In the genomic region with DNA sequence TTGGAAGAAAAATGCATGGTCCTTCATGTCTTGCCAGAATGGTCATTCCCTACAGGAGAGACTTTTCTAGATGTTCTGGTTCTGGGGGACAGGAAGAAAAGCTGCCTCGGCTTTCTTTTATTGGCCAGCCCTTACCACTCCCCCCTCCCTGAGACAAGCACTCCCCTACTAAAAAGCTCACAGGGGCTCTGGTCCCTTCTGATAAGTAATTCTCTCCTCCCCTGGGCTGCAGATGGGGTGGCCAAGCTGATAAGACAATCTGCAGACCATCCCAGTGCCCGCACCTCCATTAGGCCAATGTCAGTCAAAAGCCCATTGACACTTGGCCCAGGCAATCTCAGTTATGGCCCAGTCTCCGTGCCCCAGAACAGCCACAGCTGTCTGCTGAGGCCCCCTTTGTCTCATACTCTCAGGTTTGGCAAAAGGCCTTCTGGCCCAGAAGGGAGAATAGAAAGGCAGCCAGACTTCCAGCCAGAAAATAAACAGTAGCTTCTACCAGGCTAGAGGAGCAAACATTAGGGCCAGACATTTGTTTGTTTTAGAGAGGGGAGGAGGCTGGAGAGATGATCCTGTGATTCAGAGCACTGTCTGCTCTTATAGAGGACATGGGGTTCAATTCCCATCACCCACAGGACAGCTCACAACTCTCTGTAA, we compare ENCODE assay signal across 8 mouse cellular contexts. TPM values are rescaled to one million over a fixed set of nuclear protein-coding genes. Genes with fewer than 3 reads are reported as not detected.
A peak's percentile ranks its signal among the peaks of the same experiment; 100 is the strongest.
DNase-seq lines count a peak whose midpoint lies in the region; ATAC-seq and TF ChIP-seq lines count a peak whose summit lies in the region.

No protein-coding gene starts in this region.

- peak overlapping the region; percentile 22; the same call in 1 of the 2 replicates for H3K27ac ChIP-seq in intestine, embryonic 14.5 days (ENCODE audit: low read depth)
- no peak overlapping the region for H3K27ac ChIP-seq in intestine, postnatal 0 days (ENCODE audit: low read depth, low read length)
- peak overlapping the region; percentile 57 for H3K27ac ChIP-seq in neural tube, embryonic 13.5 days (replicated peaks)

- H3K36me3 ChIP-seq in intestine, embryonic 14.5 days (ENCODE audit: control insufficient read depth, insufficient read depth, low read length): no peaks in the 10 kb centered on the region
- H3K36me3 ChIP-seq in intestine, postnatal 0 days (ENCODE audit: control insufficient read depth, insufficient read depth): peaks cover 12% of the 10 kb centered on the region; the same call in 1 of the 2 replicates
- H3K36me3 ChIP-seq in neural tube, embryonic 13.5 days: 0 out of 2 replicates have a peak, but pooled peaks cover 3% of the 10 kb centered on the region

- no peaks in the 10 kb centered on the region for H3K9me3 ChIP-seq in intestine, embryonic 14.5 days (ENCODE audit: control insufficient read depth, low read length)
- H3K9me3 ChIP-seq in intestine, postnatal 0 days (ENCODE audit: control insufficient read depth): no peaks in the 10 kb centered on the region
- no peaks in the 10 kb centered on the region for H3K9me3 ChIP-seq in neural tube, embryonic 13.5 days

- DNase-seq in intestine, embryonic 14.5 days (ENCODE audit: low spot score): no peak
- peak; percentile 17 to 41 for DNase-seq in heart, adult 9 months (ENCODE audit: low spot score in 2 of 2)
- DNase-seq in liver: peak; percentile 90
- no peak for DNase-seq in frontal cortex, postnatal 10 days (ENCODE audit: low spot score in 2 of 2)
- no peak for DNase-seq in cerebellum, postnatal 36 days

- no peaks in the 10 kb centered on the region for H3K27me3 ChIP-seq in intestine, embryonic 14.5 days (replicated peaks; ENCODE audit: control insufficient read depth, insufficient read depth, low read length)
- H3K27me3 ChIP-seq in intestine, postnatal 0 days (replicated peaks; ENCODE audit: control insufficient read depth, insufficient read depth, low read length): no peaks in the 10 kb centered on the region
- no peaks in the 10 kb centered on the region for H3K27me3 ChIP-seq in neural tube, embryonic 13.5 days

- no peak overlapping the region for H3K4me3 ChIP-seq in intestine, embryonic 14.5 days (ENCODE audit: low read depth, low read length)
- no peak overlapping the region for H3K4me3 ChIP-seq in intestine, postnatal 0 days (ENCODE audit: low read depth, low read length)
- H3K4me3 ChIP-seq in neural tube, embryonic 13.5 days: no peak overlapping the region

- TF ChIP-seq CTCF in intestine, postnatal 0 days (IDR thresholded peaks at IDR 0.05; ENCODE audit: low read depth): no peak

- peaks cover 18% of the 10 kb centered on the region for H3K4me1 ChIP-seq in intestine, embryonic 14.5 days (replicated peaks; ENCODE audit: control insufficient read depth, insufficient read depth, low read length)
- no peaks in the 10 kb centered on the region; the same call in 1 of the 2 replicates for H3K4me1 ChIP-seq in intestine, postnatal 0 days (replicated peaks; ENCODE audit: control insufficient read depth, insufficient read depth, low read length)
- H3K4me1 ChIP-seq in neural tube, embryonic 13.5 days (replicated peaks): peaks cover 57% of the 10 kb centered on the region

- no peak overlapping the region for H3K4me2 ChIP-seq in intestine, embryonic 14.5 days (ENCODE audit: low read length)
- H3K4me2 ChIP-seq in intestine, postnatal 0 days (replicated peaks; ENCODE audit: low read depth): no peak overlapping the region
- H3K4me2 ChIP-seq in neural tube, embryonic 13.5 days: peak overlapping the region; percentile 98

- ATAC-seq in intestine, embryonic 14.5 days (replicated peaks; ENCODE audit: low FRiP score, low TSS enrichment, low read depth): no peak
- ATAC-seq in intestine, postnatal 0 days: no peak
- ATAC-seq in neural tube, embryonic 13.5 days (ENCODE audit: low read depth): no peak
- no peak for ATAC-seq in frontal cortex, adult (ENCODE audit: low TSS enrichment)

- no peak overlapping the region for H3K9ac ChIP-seq in intestine, embryonic 14.5 days (ENCODE audit: low read length)
- H3K9ac ChIP-seq in intestine, postnatal 0 days (ENCODE audit: low read depth, low read length): no peak overlapping the region
- H3K9ac ChIP-seq in neural tube, embryonic 13.5 days: 0 out of 2 replicates have a peak overlapping the region, but pooled peaks have one; percentile 19

- WGBS in intestine, embryonic 14.5 days: 21% methylated on average over 3 of the region's 3 CpGs
- 36% methylated on average over 3 of the region's 3 CpGs for WGBS in intestine, postnatal 0 days
- WGBS in neural tube, embryonic 13.5 days: 49% methylated on average over 3 of the region's 3 CpGs

RNA-seq across cellular contexts. Expression of a gene that starts 3.1 kb away (rescaled TPM):
- 9.1 and 9.5 TPM in 2 replicates for polyA plus RNA-seq in intestine, embryonic 14.5 days (2014; fragmentation: Nextera tagmentation; extraction: Ambion mirVana)
- polyA plus RNA-seq in intestine, postnatal 0 days (2015; fragmentation: Nextera tagmentation; extraction: Ambion mirVana): 11.5 and 12.7 TPM in 2 replicates
- polyA plus RNA-seq in neural tube, embryonic 13.5 days (2015; fragmentation: Nextera tagmentation; extraction: Ambion mirVana): 29.9 and 33.0 TPM in 2 replicates

RNA-seq across cellular contexts. Expression of a gene that starts 21.9 kb away (rescaled TPM):
- polyA plus RNA-seq in intestine, embryonic 14.5 days (2014; fragmentation: Nextera tagmentation; extraction: Ambion mirVana): 121 and 127 TPM in 2 replicates
- 17.9 and 23.1 TPM in 2 replicates for polyA plus RNA-seq in intestine, postnatal 0 days (2015; fragmentation: Nextera tagmentation; extraction: Ambion mirVana)
- polyA plus RNA-seq in neural tube, embryonic 13.5 days (2015; fragmentation: Nextera tagmentation; extraction: Ambion mirVana): 20.9 and 23.3 TPM in 2 replicates

RNA-seq across cellular contexts. Expression of a gene that starts 22.1 kb away (rescaled TPM):
- 44.0 and 45.6 TPM in 2 replicates for polyA plus RNA-seq in intestine, embryonic 14.5 days (2014; fragmentation: Nextera tagmentation; extraction: Ambion mirVana)
- polyA plus RNA-seq in intestine, postnatal 0 days (2015; fragmentation: Nextera tagmentation; extraction: Ambion mirVana): 18.0 and 19.4 TPM in 2 replicates
- 26.3 and 30.5 TPM in 2 replicates for polyA plus RNA-seq in neural tube, embryonic 13.5 days (2015; fragmentation: Nextera tagmentation; extraction: Ambion mirVana)

RNA-seq across cellular contexts. Expression of a gene that starts 45.2 kb away (rescaled TPM):
- polyA plus RNA-seq in intestine, embryonic 14.5 days (2014; fragmentation: Nextera tagmentation; extraction: Ambion mirVana): 0.20 and 0.45 TPM in 2 replicates
- polyA plus RNA-seq in intestine, postnatal 0 days (2015; fragmentation: Nextera tagmentation; extraction: Ambion mirVana): 0.29 and 0.33 TPM in 2 replicates
- 0.22 and 0.46 TPM in 2 replicates for polyA plus RNA-seq in neural tube, embryonic 13.5 days (2015; fragmentation: Nextera tagmentation; extraction: Ambion mirVana)

Comparison
In these comparisons a context has a peak if more than half of its experiments do, and no peak if none do; other contexts are left out.
1. DNase-seq: peak in heart, adult 9 months (2 of 2) and liver (single experiment); none in intestine, embryonic 14.5 days (single experiment), frontal cortex, postnatal 10 days (0 of 2) and cerebellum, postnatal 36 days (0 of 2).